Mouse (Mus musculus) lung, postnatal 4 days (tissue): ENCODE measurements at regions not wholly inside any gene's neighbourhood (a gene's known extent, or its start where the extent isn't known, plus 50 kb on each side); places are given as distances from the start of the nearest gene placed in this dataset.

ENCODE experiments used
- DNase-seq, 2 experiments: peaks; one replicate each; pipeline ENCODE4 v3.0.0; 2021

DNA sequence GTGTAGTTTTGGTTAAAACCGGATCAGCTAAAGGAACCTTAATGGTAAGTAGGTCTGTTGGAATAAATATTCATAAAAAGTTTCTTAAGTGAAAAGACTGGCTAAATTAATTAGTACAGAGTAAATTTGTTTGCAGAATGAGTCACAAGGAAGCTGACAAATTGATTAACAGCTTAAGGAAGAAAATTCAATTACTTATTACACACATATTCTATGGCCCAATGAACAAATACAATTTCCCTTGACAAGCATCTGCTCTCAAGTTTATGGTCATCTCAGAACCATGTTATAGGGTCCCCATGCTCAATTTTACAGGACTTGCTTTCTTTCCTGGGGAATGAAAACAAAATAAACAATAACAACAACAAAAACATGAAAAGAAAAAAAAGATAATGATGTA, 231.4 kb upstream of the Frg1 start:
- DNase-seq = no peak

DNA sequence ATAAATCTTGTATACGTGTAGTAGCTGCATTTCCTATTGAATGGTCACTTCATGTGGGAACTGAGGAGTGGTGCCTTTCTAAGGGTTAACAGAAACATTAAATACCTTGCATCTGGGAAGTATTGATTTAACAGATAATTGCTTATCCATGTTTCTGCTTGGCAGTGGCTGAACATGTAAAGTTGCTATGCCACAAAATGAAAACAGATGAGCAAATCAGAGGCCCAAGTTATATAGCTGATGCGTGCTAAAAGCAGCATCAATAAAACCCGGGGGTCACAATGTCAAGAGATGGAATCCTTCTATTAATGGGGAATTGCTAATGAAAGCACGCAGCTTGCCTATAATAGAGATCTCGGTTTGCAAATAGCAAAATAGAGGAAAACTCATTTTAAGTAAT, 227.8 kb upstream of the Frg1 start:
- DNase-seq = no peak

DNA sequence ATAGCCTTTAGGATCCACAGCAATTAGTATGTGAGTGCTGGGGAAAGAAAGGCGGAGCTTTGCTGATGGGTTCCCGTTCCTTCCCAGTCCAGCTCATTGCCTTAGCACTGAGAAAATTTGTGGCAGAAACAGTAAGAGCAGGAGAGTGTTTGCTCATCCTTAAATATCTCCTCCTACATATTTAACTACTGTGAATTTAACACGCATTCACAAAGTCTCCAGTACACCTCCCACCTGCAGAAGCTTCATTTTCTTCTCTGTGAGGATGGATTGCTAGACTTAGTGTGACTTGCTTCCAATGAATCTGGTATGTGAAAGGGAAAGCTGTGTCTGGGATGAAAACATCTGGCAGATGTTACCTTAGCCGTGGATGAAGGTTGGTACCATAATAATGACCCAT, 207.0 kb upstream of the Frg1 start:
- no peak for DNase-seq

- DNase-seq = no peak
Measured at GRCm38 (mm10) chr8:41600255-41600654, 183.4 kb upstream of the Frg1 start.

DNA sequence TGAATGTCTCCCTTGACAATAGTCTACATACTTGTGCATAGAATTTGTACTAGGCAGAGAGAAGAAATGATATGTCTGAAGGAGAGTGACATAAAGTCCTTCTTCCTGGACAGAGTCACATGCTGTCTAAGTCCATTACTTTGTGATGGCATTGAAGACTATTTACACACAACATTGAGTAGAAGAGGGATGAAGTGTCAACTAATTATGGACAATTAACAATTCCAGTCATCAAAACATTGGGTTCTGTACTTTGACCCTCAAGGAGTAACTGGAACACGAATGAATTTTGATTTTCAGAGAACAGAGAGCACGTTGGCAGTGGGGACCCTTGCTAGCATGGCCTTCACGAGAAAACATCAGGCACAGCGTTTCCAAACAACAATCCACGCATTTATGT, 177.6 kb upstream of the Frg1 start:
- DNase-seq = no peak

GRCm38 (mm10) chr8:41593666-41594042, 176.8 kb upstream of the Frg1 start:
- DNase-seq = no peak

DNA sequence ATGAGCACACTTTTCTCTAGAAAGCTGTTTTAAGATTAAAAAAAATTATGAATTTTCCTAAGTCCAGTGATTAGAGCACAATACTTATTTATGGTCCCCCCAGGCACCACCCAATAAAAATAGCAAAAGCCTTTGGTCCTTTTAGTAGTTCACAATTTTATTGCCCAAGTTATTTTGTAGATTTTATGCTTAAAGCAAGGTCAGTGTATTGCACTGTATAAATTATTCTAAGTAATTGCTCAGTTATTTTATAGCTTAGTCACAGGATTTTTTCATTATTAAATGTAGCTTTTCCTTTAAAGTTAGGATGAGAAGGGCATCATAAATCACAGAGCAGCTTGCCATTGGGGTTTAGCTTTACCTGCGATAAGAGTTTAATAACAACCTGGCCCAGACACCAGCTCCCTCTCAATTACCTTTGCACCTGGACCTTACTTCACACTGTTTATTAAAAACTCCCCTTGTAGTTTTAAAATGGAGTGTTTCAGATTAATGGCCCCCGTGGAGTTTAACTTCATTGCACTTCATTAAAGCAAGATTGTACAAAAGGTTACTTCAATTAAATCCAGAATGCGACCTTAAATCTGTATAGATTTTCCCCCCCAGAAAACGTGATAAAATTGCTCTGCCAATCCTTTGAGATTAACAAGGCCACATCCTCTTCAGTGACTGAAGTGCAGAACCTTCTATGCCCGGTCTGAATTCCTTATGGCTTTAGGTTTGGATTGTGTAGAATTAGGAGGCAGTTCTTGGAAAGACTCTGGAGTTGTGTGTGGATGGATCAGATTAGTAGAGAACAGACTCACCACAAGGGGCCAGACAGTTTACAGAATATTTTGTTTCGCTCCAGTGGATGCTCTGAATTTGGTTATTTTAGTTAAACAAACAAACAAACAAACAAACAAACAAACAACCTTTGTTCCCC, 176.1 kb upstream of the Frg1 start:
- DNase-seq = no peak

DNA sequence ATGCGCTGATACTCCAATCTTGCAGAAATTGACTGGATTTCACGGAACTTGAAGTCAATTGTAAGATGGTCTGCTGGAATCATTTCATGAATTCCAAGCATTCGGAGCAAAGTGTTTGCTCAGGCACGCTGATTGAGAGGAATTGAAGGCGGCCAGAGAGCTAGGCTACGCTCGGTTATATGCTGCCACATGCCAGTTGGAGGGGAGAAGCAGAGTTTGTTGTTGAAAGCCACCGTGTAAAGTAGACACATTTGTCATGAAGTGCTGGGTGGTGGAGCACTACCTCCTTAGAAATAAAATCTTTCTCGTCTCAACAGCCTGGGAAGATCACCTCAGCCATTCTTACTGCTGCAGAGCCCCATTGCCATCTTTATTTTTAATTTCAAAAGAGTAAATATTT, 175.3 kb upstream of the Frg1 start:
- DNase-seq = peak in 1 of 2 experiments; percentile 19

GRCm38 (mm10) chr8:41588157-41588556, 171.3 kb upstream of the Frg1 start:
- DNase-seq = no peak

- peak in 1 of 2 experiments; percentile 70 for DNase-seq
Measured at GRCm38 (mm10) chr8:41573027-41573885, 156.4 kb upstream of the Frg1 start.

DNA sequence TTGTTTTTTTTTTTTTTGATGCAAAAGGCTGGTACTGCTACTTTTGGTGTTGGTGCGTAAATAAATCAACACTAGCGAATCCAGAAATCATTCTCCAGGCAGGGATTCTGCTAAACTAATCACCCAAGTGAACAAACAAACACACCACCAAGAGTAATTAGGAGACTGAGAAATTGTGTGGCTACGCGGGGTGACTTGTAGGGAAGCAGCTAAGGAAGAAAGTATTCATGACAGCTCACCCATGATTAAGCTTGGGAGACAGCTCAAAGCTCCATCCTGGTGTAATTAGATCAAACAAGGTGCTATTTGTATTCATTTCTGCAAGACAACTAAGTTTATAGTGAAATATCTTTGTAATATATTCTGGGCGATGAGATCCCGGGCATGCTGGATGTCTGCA, 153.7 kb upstream of the Frg1 start:
- no peak for DNase-seq

- peak in 1 of 2 experiments; percentile 22 for DNase-seq
Measured at GRCm38 (mm10) chr8:41561995-41562394, 145.1 kb upstream of the Frg1 start.

- no peak for DNase-seq
Measured at GRCm38 (mm10) chr8:41556819-41557218, 139.9 kb upstream of the Frg1 start.

DNA sequence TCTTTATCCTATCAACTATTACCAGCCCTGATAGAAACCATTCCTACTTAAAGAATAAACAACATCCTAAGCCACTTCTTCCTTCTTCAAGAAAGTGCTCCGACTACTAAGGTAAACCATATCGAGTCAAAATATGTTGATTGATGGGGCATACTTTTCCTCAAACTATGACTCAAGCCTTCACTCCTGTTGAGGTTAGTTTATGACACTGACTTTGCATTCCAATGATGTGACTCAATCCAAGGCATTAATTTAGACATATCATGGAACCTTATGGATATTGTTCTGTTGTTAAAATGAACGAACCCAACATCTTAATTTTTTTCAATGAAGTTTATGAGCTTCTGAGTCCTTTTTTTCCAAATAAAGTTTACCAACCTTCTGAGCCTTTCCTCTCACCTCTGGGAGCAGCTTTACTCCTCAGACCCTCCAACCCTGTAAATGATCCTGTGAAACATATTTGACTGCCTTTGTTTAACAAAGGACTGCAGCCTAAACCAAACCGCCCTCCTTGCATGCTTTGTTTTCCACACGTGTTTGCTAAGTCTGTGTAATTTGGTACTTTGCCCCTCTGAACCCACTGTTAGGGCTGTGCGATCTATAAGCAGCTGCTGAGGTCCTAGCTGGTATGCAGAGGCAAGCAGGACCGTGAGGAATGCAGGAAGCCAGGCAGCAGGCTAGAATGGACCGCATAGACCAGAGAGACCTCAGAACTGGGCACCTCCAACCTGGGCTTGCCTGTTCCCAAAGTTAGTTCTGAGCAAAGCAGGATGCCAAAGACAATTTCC, 136.1 kb upstream of the Frg1 start:
- DNase-seq = no peak

- no peak for DNase-seq
Measured at GRCm38 (mm10) chr8:41551925-41552414, 135.1 kb upstream of the Frg1 start.

DNA sequence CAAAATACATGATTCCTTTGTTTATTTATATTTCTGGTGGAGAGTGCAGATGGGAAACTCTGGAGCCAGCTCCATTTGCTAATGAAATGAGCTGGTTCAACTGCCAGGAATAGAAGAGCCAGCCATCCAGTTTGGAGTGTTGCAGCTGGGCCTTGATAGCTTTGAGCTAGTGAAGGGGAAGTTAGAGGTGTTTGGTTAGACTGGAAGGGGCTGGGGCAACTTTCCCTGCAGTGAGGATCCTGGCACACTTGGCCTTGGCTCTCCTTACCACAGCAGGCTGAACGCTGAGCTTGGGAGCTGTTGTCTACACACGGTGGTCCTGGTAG, 133.2 kb upstream of the Frg1 start:
- DNase-seq = peak; percentile 16 to 53

DNA sequence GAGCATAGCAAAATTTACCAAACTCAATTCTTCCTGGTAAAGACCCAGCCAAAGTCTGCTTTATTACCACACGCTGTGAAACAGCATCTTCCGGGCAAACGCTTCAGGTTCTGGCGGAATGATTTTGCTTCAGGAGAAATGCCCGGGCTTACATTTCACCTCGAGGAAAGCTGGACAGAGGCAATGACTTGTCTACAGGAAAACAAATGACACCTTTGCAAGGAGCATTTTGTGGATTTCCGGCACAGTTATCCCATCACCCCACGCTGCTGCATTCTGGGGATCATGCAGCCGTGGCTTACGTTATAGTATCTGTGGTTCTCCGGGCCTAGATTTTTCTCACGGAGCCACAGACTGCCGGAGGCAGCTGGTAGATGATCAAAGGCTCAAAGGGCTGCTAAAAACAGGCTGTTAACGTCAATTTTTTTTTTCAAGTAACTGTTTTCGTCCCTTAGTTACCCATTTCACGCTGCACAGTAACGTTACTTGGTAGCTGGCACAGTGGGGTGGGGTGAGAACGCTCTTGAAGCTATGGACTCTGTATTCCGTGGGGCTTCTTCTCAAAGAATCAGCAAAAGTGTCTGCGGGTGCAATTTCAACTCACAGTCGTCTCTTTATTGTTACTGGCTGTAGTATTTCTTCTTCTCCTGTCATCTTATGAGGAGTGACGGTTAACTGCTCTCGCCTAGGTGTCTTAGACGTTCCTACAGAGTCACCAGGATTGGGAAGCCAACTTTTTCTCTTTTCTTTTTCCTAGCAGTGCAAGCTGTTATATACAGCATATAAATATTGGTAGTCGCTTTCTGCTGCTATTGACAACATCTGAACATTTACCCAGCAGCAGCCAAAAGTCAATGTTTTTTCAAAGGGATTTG, 132.6 kb upstream of the Frg1 start:
- peak in 1 of 2 experiments; percentile 22 for DNase-seq

DNA sequence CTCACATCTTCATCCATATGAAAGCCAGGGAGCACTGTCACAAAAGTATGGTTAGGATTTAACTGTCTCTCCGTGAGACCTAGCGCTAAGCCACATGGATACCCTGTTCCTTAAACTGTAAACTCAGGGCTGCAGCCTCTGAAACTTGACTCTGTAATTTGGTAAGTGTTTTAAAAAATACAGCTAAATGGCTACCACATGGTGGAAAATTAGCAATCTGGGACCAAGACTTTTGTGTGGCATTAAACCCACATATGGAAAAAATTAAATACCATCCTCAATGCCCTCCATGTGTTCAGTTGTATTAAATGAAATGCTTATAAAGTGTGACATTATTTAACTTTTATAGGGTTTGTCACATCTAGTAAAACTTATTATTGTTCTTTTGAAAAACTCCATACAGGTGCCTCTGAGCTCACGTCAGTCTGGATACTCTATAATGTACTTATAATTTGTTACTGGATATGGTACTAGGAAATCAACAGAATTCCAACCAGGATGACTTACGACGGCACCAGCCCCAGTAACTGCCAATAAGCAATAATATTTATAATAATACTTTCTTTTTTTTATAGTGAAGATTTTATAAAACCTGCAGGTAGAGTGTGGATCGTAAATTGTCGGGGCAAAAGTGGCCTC, 131.0 kb upstream of the Frg1 start:
- no peak for DNase-seq

- DNase-seq = no peak
Measured at GRCm38 (mm10) chr8:41532212-41532611, 115.3 kb upstream of the Frg1 start.

DNA sequence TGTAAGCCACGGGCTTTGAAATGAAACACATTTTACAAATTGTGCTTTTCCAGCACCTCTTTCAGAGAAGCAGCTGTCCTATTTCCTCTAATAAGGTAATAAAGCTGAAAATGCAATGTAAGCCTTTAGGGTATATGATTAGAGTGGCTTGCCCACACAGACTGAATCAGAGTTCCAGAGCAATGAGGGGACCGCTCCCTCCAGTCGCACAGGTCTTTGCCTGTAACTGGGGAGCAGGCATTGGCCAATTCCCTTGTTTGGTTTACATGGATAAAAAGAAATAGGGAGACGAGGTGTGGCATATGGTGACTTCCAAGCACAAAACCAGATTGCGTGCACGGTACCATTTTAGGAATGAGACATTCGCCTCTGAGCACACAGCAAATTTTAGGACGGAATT, 112.7 kb upstream of the Frg1 start:
- DNase-seq = no peak

DNA sequence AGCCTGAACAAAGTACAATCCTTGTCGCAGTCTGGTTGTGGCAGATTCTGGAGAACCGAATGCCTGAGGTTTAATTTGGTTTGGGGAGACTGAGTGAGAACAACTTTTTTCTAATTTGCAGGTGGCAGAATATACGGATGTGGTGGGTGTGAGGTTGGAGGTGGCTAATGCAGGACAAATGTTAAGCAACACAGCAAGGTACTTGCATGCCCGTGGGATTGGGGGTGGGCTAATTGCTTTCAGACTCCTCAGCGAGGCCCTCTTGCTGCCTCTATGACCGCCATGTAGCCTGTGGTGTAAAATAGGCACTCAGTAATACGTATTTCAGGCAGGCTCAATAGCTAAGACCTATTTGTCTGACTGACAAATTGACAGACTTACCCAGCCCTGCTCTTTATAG, 109.4 kb upstream of the Frg1 start:
- DNase-seq = no peak

GRCm38 (mm10) chr8:41485163-41485562, 68.3 kb upstream of the Frg1 start:
- peak in 1 of 2 experiments; percentile 26 for DNase-seq
